Mouse (Mus musculus) layer of hippocampus, postnatal 36 days (tissue): Measurements from ENCODE around the gene Gjb6. TPM values are rescaled to one million over a fixed set of nuclear protein-coding genes. Genes with fewer than 3 reads are reported as not detected.

Experiments
- DNase-seq, 2 experiments: peaks; one replicate each; pipeline ENCODE4 v3.0.0; 2022
- total RNA-seq, 2 experiments: library from RNA; stranded (reverse); gene quantifications; 2 replicates each; pipeline ENCODE4 v1.2.3; 2021

Gjb6 gene
- total RNA-seq: 100 to 1,000 TPM in 1 of 2 experiments, 10 to 100 TPM in 1; 87.4 to 111 TPM

GRCm38 (mm10) chr14:57133161-57133661, at the start of gene Gjb6:
TSS of gene Gjb6 (minus strand) at chr14:57133611.
- DNase-seq: peak in 1 of 2 experiments; percentile 20

GRCm38 (mm10) chr14:57165493-57165892, 32.1 kb upstream of the Gjb6 start:
- peak in 1 of 2 experiments; percentile 3 for DNase-seq

- peak in 1 of 2 experiments; percentile 4 for DNase-seq
These were observed 28.4 kb upstream of the Gjb6 start for GRCm38 (mm10) chr14:57161833-57162232.

GRCm38 (mm10) chr14:57161201-57161600, 27.8 kb upstream of the Gjb6 start:
- DNase-seq: peak; percentile 31 to 48

GRCm38 (mm10) chr14:57154916-57155315, 21.5 kb upstream of the Gjb6 start:
- no peak for DNase-seq

GRCm38 (mm10) chr14:57145741-57146140, 12.3 kb upstream of the Gjb6 start:
- no peak for DNase-seq

GRCm38 (mm10) chr14:57135265-57135664, 1.9 kb upstream of the Gjb6 start:
- no peak for DNase-seq

- no peak for DNase-seq
These were observed 6.0 kb downstream of the Gjb6 start for GRCm38 (mm10) chr14:57127383-57127782.

- no peak for DNase-seq
These were observed 11.1 kb downstream of the Gjb6 start for GRCm38 (mm10) chr14:57122295-57122694.

- DNase-seq: peak; percentile 45 to 63
These were observed 17.4 kb downstream of the Gjb6 start, which contains the start of gene Gm4491 for GRCm38 (mm10) chr14:57115823-57116544. TSS of gene Gm4491 (minus strand) at chr14:57115883.

GRCm38 (mm10) chr14:57109194-57109593, 24.2 kb downstream of the Gjb6 start:
- peak in 1 of 2 experiments; percentile 37 for DNase-seq

GRCm38 (mm10) chr14:57107916-57108315, 25.5 kb downstream of the Gjb6 start:
- no peak for DNase-seq

- DNase-seq: no peak
These were observed 26.3 kb downstream of the Gjb6 start for GRCm38 (mm10) chr14:57107091-57107490.

GRCm38 (mm10) chr14:57105721-57106120, 27.7 kb downstream of the Gjb6 start:
- no peak for DNase-seq

- DNase-seq: no peak
These were observed 28.3 kb downstream of the Gjb6 start for GRCm38 (mm10) chr14:57105111-57105510.

GRCm38 (mm10) chr14:57104106-57105023, 29.0 kb downstream of the Gjb6 start, which contains the start of gene Gjb2:
TSS of gene Gjb2 (minus strand) at chr14:57104702.
- peak; percentile 12 to 18 for DNase-seq

- no peak for DNase-seq
These were observed 29.7 kb downstream of the Gjb6 start for GRCm38 (mm10) chr14:57103711-57104105.

- no peak for DNase-seq
These were observed 30.3 kb downstream of the Gjb6 start for GRCm38 (mm10) chr14:57103121-57103520.

GRCm38 (mm10) chr14:57101623-57102022, 31.8 kb downstream of the Gjb6 start:
- DNase-seq: no peak

- no peak for DNase-seq
These were observed 37.6 kb downstream of the Gjb6 start for GRCm38 (mm10) chr14:57095855-57096254.

- peak; percentile 24 to 44 for DNase-seq
These were observed 40.4 kb downstream of the Gjb6 start for GRCm38 (mm10) chr14:57093029-57093428.

- no peak for DNase-seq
These were observed 43.4 kb downstream of the Gjb6 start for GRCm38 (mm10) chr14:57090001-57090400.

GRCm38 (mm10) chr14:57089107-57089506, 44.3 kb downstream of the Gjb6 start:
- DNase-seq: no peak
